Mouse (Mus musculus) monocyte, adult 5-6 weeks (primary cell): ENCODE data around the gene Ptgds. TPM values are rescaled to one million over a fixed set of nuclear protein-coding genes. Genes with fewer than 3 reads are reported as not detected.

Experiments used
- ATAC-seq: fragments of 153-309, 156-312 bp; replicated peaks from 2 replicates; pipeline ENCODE4 v1.8.0; 2017; ENCODE audit warnings: mild to moderate bottlenecking; ENCODE audit not compliant: low TSS enrichment, insufficient number of reproducible peaks, severe bottlenecking, poor library complexity, low FRiP score
- total RNA-seq: library from RNA; stranded (forward); fragments of 200-1000, 200-491, 200-594 nt; gene quantifications from 3 replicates; pipeline ENCODE4 v1.2.3, GENCODE M21; 2017

Ptgds gene
- total RNA-seq, 1 experiment from 2014 or later, result not detected

DNA sequence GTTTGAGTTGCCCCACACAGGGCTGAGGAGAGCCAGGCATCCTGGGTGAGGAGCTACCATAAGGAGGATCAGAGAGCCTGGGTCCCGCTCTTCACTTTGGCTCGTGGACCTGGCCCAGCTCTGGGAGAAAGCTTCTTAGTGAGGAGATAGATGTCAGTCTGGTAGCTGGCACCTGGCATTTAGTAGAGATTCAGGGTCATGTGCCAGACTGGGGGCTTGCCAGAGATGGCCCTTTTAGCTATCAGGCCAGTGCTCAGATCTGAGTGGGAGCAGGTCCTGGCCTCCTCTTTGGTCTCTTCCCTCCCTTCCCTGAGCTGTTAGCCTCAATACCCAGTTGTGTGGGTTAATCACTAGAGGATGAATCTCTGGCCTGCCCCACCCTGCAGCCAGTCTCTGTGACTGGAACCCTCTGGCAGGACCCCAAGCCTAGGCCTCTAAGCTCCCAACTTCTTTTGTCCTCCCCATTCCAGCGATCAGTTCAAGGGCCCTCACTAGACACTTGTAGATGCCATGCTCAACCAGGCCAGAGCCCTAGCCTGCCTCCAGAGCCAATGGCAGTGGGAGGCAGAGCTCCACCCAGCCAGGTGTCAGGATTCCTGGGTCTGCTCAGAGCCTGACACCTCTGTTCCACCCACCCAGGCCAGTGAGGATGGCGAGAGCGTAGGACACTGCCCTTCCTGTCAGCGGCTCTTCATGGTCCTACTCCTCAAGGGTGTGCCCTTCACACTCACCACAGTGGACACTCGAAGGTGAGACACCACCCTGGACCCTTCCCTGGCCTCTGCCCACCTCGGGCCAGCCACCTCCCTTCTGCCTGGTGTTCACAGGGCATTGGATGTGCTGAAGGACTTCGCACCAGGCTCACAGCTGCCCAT lies 12.6 kb downstream of the Ptgds start:
- ATAC-seq, result no peak

GRCm38 (mm10) chr2:25456205-25456953 lies 13.5 kb downstream of the Ptgds start, which contains the start of gene Clic3:
Gene Clic3, plus strand, starts transcription at chr2:25456838.
- no peak for ATAC-seq

- no peak for ATAC-seq
Observed at GRCm38 (mm10) chr2:25452951-25453350, 16.9 kb downstream of the Ptgds start.

GRCm38 (mm10) chr2:25450853-25451647 lies 18.8 kb downstream of the Ptgds start:
- ATAC-seq, result no peak

DNA sequence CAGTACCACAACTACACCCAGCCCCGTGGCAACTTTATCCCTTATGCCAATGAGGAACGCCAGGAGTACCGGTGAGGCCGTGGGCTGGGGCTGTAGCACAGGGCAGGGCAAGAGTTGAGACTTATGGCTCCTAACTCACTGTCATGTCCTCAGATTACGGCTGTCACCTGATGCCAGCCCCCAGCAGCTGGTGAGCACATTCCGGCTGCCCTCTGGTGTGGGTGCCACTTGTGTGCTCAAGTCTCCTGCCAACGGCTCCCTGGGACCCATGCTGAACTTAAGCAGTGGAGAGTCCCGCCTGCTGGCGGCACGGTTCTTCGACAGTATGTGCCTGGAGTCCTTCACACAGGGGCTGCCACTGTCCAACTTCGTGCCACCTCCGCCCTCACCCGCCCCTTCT lies 27.2 kb downstream of the Ptgds start:
- ATAC-seq, result no peak

DNA sequence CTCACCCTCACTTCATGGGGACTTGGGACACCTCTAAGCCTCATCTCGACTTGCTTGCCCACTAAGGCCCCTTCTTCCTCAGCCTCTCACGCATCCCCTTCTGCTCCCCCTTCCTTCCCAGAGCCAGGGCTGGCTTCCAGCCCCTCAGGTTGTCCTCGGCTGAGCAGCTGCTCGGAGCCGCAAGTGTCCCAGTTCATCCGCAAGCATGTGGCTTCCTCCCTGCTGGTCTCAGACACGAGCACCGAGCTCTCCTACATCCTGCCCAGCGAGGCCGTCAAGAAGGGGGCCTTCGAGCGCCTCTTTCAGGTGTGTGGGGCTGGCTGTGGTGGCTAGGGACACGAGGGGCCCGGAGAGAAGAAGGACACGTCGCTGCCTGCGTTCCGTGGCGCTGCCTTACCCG lies 28.8 kb downstream of the Ptgds start:
- ATAC-seq, result no peak

DNA sequence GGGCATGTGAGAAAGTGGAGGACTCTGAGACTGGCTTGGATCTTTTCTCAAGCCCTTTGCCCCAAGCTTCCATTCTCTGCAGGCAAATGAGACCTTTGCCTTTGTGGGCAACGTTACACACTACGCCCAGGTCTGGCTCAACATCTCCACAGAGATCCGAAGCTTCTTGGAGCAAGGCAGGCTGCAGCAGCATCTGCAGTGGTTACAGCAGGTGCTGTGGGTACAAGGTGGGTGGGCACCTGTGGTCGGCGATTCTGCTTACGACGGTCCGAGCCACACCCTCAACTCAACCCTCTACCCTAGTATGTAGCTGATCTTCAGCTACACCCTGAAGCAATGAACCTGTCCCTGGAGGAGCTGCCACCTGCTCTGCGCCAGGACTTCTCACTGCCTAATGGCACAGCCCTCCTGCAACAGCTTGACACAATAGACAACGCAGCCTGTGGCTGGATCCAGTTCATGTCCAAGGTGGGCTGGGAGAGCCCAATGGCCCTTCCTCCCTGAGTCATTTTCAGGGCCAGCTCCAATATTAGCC lies 33.5 kb downstream of the Ptgds start:
- ATAC-seq, result no peak

DNA sequence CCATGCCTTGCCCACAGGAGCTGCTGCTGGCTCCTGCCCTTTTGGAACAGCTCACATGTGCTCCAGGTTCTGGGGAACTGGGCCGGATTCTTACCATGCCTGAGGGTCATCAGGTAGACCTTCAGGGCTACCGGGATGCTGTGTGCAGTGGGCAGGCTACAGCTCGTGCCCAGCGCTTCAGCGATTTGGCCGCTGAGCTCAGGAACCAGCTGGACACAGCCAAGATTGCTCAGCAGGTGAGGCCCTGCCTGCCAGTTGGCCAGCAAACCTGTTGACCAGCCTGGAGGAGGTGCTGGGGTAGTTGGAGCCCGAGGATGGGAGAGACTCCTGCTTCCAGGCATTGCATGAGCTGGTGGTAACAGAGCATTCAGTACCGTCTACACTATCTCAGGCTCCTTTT lies 35.6 kb downstream of the Ptgds start:
- ATAC-seq, result no peak

- ATAC-seq, result no peak
Observed at GRCm38 (mm10) chr2:25433101-25433500, 36.7 kb downstream of the Ptgds start.

DNA sequence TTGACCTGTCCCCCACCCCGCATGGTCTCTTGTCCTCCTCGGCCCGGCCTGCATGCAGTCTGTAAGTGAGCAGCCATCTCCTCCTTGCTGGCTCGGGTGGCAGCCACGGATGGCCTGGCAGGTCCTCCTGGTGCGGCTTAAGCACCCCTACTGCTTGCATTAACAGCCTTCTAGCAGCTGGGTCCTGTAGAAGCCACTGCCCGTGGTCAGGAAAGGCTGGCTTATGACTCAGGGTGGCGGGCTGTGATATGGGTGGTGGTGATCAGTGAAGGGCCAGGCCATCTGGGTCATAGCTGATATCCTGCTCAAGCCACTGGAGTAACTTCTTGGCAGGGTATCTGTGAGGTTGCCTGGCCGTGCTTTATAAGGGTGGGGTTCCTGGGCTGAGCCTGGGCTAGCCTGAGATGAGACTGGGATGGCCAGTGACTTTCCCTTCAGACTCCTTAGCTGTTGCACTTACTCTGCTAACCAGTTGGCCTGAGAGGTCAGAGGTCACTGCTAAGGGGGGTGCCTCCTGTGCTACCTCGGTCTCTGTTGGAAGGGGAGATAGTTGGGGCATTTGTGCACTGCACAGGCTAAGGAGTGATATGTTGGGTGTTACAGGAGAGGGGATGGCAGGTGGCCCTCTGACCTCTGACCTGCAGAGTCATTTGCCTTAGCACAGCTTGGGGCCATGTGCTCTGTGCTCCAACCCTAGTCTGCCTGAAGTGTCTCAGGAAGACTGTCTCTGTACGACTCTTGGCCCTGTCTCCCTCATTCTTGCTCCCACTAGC lies 37.3 kb downstream of the Ptgds start:
- ATAC-seq, result no peak

GRCm38 (mm10) chr2:25431308-25431855 lies 38.5 kb downstream of the Ptgds start:
- ATAC-seq, result no peak

DNA sequence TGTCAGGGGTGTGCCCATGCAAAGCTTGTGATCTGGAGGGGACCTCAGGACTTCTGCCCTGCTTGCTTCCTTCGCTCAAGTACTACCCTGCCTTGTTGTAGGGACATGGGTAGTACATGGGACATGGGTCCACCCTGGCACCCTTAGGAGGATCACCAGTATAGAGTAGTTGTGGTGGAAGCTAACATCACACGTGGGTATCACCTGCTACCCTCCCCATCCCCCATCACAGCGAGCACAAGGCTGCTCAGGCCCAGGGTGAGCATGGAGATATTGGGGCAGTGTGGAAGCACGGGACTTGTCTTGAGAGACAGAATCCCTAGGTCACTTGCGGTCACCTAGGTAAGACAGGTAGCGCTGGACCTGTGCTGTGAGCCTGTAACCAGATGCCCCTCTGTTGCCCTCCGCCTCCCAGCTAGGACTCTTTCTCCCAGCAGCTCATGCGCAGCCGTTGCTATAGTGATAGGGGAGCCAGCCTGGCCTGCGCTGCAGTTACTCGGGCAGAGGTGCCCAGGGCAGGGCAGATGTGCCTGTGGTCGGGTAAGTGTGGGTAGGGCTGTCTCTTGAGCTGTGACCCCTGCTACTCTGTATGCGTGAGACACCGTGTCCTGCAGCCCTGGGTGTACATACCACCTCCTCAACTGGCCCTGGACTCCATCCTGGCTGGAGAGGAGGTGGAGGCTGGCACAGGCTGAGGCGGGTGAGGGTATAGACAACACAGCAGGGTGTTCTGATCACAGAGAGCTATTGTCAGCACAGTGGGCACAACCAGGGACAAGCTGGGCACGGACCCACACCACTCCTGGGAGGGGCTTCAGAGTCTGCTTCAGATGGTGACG lies 39.2 kb downstream of the Ptgds start:
- ATAC-seq, result no peak

DNA sequence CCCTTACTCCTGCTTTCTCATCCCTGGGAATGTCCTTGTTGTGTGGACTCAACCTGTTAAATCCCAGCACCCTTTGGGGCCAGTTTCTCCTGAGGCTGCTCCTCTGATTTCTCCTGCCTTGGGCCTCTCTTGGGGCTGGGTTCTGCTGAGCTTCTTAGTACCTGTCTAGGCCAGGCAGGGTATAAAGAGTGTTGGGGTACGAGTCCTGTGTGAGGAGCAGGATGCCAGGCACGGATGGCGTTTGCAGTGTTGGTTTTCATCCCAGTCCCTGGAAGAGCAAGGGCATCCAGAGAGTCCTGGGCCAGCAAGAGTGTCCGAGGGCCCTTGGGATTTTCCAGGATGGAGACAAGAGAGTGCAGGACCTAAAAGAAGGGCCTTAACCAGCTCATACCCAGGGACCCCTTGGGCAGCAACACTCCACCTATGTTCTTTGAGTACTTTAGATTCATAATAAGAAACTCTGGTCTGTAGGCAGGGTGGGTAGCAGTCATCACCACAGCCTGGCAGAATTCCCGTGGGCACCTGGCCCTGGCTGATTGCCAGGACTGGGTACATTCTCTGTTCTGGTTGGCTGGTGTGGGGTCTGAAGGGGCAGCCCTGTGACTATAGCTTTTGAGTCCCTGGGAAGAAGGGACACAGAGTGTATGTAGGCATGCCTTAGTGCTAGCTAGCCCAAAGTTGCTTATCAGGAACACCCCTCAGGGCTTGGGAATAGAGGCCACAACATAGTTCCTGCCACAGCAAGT lies 40.2 kb downstream of the Ptgds start:
- no peak for ATAC-seq

DNA sequence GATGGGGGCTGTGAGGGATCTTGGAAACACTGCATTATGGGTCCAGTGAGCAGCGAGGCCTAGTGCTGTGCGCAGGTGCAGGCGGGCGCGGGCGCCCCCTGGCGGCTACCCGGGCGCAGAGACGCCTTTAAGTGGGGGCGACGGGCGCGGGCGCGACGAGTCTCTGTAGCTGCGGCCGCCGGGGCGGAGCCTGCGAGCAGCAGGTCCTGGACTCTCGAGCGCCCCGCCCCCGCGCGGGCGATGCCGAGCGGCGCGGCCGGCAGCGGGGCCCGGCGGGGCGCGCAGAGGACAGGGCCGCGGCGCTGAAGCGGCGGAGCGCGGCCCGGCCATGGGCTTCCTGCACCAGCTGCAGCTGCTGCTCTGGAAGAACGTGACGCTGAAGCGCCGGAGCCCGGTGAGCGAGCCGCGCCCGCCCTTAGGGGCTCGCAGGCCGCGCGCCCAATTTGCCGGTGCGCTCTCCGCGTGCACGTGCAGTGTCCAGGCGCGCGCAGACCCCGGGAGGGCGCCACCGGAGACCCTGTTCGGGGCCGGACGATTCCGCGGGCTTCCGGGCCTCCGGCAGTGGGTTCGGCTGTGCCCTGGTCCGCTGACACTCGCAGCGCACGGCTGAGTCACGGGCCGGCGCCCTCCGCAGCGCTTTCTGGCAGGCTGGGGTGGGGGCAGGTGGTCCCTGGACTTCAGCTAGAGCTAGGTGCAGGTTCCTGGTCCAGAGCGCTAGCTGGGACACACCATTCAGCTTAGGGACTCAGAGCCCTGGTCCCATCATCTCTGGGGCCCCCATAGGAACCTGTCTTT lies 41.2 kb downstream of the Ptgds start, which contains the start of gene Abca2:
Gene Abca2, plus strand, starts transcription at position 262 of the 795 bp plus-strand sequence.
- peak; percentile 32 for ATAC-seq

DNA sequence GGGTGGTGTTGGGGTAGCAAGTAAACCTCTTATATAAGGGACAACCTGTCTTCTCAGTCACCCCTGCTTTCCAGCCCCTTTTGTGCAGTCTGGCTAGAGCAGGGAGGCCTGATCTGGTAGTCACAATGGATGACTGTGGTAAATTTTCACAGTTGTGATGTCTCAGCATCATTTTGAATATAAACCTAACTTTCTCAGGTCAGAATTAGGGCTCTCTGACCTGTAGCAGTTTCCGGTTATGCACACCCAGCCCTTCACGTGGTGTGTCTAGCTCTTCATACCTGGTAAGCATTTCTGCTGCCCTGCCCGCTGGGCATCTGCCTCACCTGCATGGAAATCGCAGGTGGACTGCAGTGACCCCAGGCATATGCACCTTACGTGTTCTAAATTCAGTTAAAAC lies 42.6 kb downstream of the Ptgds start:
- ATAC-seq, result no peak

DNA sequence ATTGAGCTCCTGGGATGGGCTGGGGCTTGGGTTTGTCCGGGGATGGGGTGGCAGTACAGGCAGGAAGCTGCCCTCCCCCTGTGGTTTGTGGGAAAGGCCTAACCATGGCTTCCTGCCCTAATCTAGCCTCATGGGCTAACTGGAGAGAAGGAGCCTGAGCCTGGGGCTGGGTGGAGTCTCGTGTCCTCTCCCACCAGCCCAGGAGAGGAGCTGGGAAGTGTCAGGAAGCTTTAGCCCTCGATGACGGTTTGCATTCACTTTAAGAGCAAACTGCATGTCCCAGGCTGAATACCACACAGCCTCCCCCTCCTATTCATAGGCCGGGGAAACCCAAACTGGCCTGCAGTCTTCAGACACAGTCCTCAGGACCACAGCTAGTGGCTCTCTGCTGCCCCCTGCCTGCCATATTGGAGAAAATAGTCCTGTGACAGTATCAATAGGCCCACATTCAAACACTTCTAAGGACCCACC lies 43.1 kb downstream of the Ptgds start:
- ATAC-seq, result peak; percentile 31
